Mouse (Mus musculus) hindbrain, embryonic 15.5 days (tissue): Measurements from ENCODE around the gene Zfp750. TPM values are rescaled to one million over a fixed set of nuclear protein-coding genes. Genes with fewer than 3 reads are reported as not detected.
A peak's percentile ranks its signal among the peaks of the same experiment; 100 is the strongest.

Experiments
- ATAC-seq: fragments of 200-750 bp; cut with Nextera tagmentation; 2 replicates; pipeline ENCODE4 v1.8.0; 2017; ENCODE audit warnings: low read depth, moderate number of reproducible peaks, moderate TSS enrichment; ENCODE audit not compliant: low FRiP score
- H3K27ac ChIP-seq: fragments of 300-500 bp; sonication (generic); replicated peaks from 2 replicates; pipeline ENCODE4 v1.5.1; 2015; ENCODE audit warnings: mild to moderate bottlenecking, inconsistent platforms
- H3K27me3 ChIP-seq: fragments of 300-500 bp; sonication (generic); 2 replicates; pipeline ENCODE4 v1.6.1; 2015; ENCODE audit warnings: control low read depth, inconsistent platforms
- H3K36me3 ChIP-seq: fragments of 300-500 bp; sonication (generic); 2 replicates; pipeline ENCODE4 v1.6.1; 2015; ENCODE audit warnings: control low read depth, inconsistent platforms
- H3K4me1 ChIP-seq: fragments of 300-500 bp; sonication (generic); replicated peaks from 2 replicates; pipeline ENCODE4 v1.6.1; 2015; ENCODE audit warnings: control low read depth, inconsistent platforms
- H3K4me2 ChIP-seq: fragments of 300-500 bp; sonication (generic); 2 replicates; pipeline ENCODE4 v1.6.1; 2015; ENCODE audit warnings: moderate library complexity, mild to moderate bottlenecking, inconsistent platforms
- H3K4me3 ChIP-seq: fragments of 300-500 bp; sonication (generic); 2 replicates; pipeline ENCODE4 v1.5.1; 2015; ENCODE audit warnings: mild to moderate bottlenecking, inconsistent platforms
- H3K9ac ChIP-seq: fragments of 300-500 bp; sonication (generic); 2 replicates; pipeline ENCODE4 v1.6.1; 2015; ENCODE audit warnings: inconsistent platforms
- H3K9me3 ChIP-seq: fragments of 300-500 bp; sonication (generic); 2 replicates; pipeline ENCODE4 v1.6.1; 2016; ENCODE audit warnings: control low read depth, inconsistent platforms
- WGBS: fragments of 180-500 bp; shearing (Covaris S2); methylation state at CpG from one replicate; pipeline ENCODE4 v1.1.7; 2015; 5-methylcytosine and 5-hydroxymethylcytosine counted together
- polyA plus RNA-seq: library from polyadenylated mRNA; unstranded; fragments of >200 nt; fragmentation: Nextera tagmentation; extraction: Ambion mirVana; gene quantifications from 2 replicates; pipeline ENCODE4 v1.2.1, GENCODE M21; 2015

Zfp750 gene
- polyA plus RNA-seq, 1 experiment from 2014 or later = 0.40 TPM

DNA sequence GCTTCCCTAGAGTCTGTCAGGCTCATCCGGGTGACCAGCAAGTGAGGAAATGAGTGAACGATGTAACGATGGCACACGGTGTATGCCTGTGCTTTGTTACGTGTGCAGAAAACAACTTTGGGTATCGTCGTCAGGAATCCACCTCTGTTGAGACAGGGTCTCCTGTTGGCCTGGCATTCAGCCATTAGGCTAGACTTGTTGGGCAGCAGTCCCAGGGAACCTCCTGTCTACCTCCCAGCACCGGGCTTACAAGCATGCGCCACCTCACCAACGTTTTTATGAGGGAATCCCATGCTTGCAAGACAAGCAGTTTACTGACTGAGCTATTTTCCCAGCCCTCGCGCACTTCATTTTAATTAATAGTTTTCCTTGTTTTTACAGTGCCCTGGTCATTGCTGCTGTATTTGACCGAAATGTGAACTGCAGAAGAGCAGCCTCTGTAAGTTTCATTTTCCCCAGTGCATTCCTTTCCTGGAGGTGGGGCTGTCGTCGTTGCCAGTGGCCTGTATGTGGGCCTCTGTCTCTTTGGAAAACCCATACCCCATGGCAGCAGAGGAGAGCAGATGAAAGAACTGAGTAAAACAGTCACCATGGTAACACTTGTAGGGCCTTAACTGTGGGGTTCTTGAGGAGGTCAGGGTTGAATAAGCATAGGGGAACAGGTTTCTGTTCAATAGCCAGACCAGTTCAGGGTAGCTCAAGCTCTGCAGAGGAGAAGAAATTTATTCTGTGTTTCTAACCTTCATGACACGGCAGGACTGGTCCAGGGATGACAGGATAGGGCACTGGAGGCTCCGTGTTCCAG lies 30.9 kb upstream of the Zfp750 start:
- peak; percentile 54; the same call in 1 of the 2 replicates for ATAC-seq
- Histone ChIP-seq H3K27me3 (no peaks in the 10 kb centered on the region), H3K9ac (no peak overlapping the region), H3K4me3 (no peak overlapping the region), H3K4me2 (0 out of 2 replicates have a peak overlapping the region, but pooled peaks have one; percentile 1), H3K4me1 (peaks cover 36% of the 10 kb centered on the region), H3K27ac (peak overlapping the region; percentile 55), H3K9me3 (no peaks in the 10 kb centered on the region), H3K36me3 (no peaks in the 10 kb centered on the region)
- WGBS = 37% methylated on average over 17 of the region's 17 CpGs

DNA sequence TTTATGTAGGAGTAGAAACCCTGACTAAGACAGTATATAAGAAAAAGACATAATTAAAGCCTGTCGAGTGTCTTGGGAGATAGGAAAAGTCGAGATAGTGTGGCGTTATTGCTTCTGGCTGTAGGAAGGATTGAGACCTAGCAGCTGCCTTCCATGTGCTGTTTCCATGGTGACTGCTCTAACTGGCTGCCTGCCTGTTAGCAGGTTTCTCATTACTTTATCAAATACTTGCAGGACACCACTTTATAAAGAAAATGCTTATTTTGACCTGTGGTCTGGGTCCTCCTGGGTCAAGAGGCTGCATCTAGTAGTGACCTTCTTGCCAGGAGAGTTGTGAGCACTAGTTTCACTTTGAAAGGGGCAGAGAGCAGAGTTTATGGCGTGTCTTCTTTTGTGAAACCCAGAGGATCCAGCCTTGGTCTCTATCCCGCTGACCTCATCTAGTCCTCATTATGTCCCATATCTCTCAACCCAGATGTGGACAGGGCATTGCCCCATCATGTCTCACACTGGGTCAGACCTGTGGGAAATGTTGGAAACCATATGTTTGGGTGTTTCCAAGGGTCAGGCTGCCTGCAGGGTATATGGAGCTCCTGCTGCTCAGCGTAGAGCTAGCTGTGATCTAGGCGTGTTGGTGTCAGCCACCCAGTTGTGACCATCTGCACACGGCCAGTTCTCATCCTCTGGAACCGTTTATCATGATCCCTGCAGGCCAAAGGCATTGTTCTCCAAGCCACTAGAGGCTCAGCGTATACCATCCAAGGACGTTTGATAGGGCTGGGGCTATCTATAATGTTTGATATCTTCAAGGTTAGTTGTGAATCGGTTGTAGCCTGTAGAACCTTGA lies 30.1 kb upstream of the Zfp750 start:
- Histone ChIP-seq H3K9ac (no peak overlapping the region), H3K36me3 (no peaks in the 10 kb centered on the region), H3K4me2 (no peak overlapping the region), H3K27ac (peak overlapping the region; percentile 55), H3K27me3 (no peaks in the 10 kb centered on the region), H3K4me3 (no peak overlapping the region), H3K9me3 (no peaks in the 10 kb centered on the region), H3K4me1 (peaks cover 36% of the 10 kb centered on the region)
- peak; percentile 28; the same call in 1 of the 2 replicates for ATAC-seq
- 42% methylated on average over 12 of the region's 12 CpGs for WGBS

DNA sequence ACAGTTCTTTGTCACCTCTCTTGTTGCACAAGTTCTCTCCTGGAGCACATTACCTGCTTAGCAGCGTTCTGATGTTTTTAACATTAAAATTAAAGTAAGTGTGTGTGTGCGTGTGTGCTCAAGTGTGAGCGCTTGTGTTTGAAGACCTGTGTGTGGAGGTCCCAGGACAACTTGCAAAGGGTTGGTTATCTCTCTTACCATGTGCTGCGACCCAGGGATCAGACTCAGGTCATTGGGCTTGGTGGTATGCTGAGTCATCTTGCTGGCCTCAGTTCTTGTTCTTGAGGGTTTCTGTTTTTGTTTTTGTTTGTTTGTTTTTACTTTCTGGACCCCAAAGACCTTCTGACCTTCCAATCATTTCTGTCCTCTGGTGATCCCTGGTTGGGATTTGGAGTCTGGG lies 28.8 kb upstream of the Zfp750 start:
- no peak overlapping the region for H3K27ac ChIP-seq
- no peak for ATAC-seq
- peaks cover 36% of the 10 kb centered on the region for H3K4me1 ChIP-seq
- no peaks in the 10 kb centered on the region for H3K27me3 ChIP-seq
- no peaks in the 10 kb centered on the region for H3K36me3 ChIP-seq
- H3K4me3 ChIP-seq = no peak overlapping the region
- no peak overlapping the region for H3K4me2 ChIP-seq
- H3K9ac ChIP-seq = no peak overlapping the region
- WGBS = 95% methylated on average over 4 of the region's 4 CpGs
- no peaks in the 10 kb centered on the region for H3K9me3 ChIP-seq

DNA sequence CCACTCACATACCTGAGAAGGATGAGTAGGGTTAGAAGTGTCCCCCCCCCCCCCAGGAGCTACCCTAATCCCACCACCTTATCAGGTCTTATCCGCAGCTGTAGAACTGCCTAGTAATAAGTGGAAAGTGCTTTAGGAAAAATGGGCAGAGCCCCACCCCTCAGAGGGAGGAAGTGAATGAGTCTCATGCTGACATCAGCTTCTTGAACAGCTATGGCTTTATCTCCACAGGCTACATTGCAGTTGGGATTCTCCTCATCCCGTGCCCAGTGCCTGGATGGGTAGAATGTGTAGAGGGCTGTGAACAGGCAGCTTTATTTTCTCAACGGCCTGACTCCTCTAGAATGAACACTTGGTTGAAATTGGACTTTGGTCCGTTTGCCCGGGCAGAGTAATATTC lies 28.1 kb upstream of the Zfp750 start:
- Histone ChIP-seq H3K9me3 (no peaks in the 10 kb centered on the region), H3K4me3 (no peak overlapping the region), H3K36me3 (no peaks in the 10 kb centered on the region), H3K27ac (no peak overlapping the region), H3K9ac (no peak overlapping the region), H3K27me3 (no peaks in the 10 kb centered on the region), H3K4me2 (no peak overlapping the region), H3K4me1 (peaks cover 35% of the 10 kb centered on the region)
- 91% methylated on average over 5 of the region's 5 CpGs for WGBS
- ATAC-seq = no peak

DNA sequence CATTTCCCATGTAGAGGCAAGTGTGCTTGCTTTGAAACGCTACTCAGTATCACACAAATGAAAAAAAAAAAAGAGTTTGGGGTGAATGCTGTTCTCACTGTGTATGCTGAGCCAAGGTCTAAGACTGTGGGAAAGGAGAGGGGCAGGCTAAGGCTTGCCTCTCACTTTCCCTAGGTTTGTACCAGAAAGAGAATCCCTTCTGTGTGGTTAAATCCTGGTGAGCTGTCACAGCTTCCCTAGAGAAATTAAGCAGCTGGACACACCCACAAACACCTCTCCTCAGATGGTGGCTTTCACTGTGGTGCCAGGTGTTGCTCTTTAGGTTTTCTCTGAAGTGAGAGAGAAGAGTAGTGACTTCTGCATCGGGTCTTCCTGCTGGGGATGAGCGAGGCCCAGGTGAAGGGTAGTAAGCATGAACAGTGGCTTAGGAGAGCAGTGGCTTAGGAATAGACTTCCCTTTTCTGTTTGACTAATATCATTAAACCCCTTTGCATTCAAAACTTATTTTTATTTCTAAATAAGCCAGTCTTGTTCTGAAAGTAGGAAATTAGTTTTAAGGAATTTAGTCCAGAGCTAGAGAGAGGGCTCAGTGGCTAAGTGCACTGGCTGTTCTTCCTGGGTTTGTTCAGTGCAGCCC lies 26.4 kb upstream of the Zfp750 start:
- H3K27me3 ChIP-seq = no peaks in the 10 kb centered on the region
- H3K4me2 ChIP-seq = no peak overlapping the region
- no peak overlapping the region for H3K4me3 ChIP-seq
- no peaks in the 10 kb centered on the region for H3K9me3 ChIP-seq
- WGBS = 90% methylated on average over 3 of the region's 3 CpGs
- H3K27ac ChIP-seq = no peak overlapping the region
- no peak overlapping the region for H3K9ac ChIP-seq
- no peak for ATAC-seq
- 0 out of 2 replicates have a peak, but pooled peaks cover 3% of the 10 kb centered on the region for H3K36me3 ChIP-seq
- peaks cover 23% of the 10 kb centered on the region for H3K4me1 ChIP-seq

DNA sequence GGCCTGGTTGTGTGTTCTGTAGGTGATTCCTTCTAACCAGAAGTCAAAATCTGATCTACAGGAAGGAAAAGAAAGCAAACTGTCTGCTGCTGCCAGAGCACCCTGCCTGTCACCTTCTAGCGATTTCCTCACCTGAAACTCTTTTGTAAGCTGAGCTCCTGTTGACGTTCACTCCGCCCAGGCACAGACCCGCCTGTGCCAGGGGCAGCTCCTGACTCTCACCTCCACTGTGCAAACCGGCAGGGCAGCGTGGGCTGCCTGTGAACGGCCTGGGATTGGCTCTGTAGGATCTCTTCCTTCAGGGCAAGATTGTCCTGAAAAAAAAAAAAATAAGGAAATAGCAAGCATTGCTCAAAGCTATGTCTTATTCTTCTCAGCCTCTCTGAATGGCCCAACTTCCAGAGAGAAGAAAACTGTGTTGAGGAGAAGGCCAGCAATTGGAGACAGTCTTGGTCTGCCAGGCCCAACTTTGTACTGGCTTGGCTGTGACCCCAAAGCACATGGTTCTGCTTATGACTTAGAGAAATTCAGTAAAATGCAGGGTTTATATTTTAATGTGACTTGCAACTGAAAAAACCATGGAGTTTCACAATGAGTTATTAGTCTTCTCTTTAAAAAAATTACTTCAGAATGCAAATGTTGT lies 25.7 kb upstream of the Zfp750 start:
- no peaks in the 10 kb centered on the region for H3K9me3 ChIP-seq
- H3K4me1 ChIP-seq = peaks cover 16% of the 10 kb centered on the region
- 90% methylated on average over 7 of the region's 7 CpGs for WGBS
- no peak overlapping the region for H3K27ac ChIP-seq
- no peak overlapping the region for H3K4me3 ChIP-seq
- no peak for ATAC-seq
- H3K4me2 ChIP-seq = no peak overlapping the region
- H3K36me3 ChIP-seq = 0 out of 2 replicates have a peak, but pooled peaks cover 3% of the 10 kb centered on the region
- H3K9ac ChIP-seq = no peak overlapping the region
- no peaks in the 10 kb centered on the region for H3K27me3 ChIP-seq

DNA sequence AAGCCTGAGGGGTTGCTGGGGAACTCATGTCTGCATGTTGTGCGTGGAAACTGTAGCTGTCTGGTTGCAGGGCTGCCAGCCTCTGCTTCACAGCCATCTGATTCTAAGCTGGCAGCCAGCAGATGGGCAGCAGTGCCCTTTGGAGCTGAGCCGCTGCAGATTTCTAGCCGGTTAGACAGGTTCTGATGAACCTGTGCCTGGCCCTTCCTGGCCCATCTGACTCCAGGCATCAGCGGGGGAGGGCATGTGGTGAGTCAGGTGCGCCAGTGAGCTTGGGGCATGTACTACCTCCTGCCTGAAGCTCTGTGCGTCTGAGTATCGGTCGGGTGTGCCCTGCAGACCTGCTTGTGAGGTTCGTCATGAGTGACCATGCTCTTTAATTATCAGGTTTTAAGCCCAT lies 24.8 kb upstream of the Zfp750 start:
- H3K4me2 ChIP-seq = no peak overlapping the region
- H3K9ac ChIP-seq = no peak overlapping the region
- 0 out of 2 replicates have a peak, but pooled peaks cover 3% of the 10 kb centered on the region for H3K36me3 ChIP-seq
- H3K9me3 ChIP-seq = no peaks in the 10 kb centered on the region
- H3K27ac ChIP-seq = no peak overlapping the region
- ATAC-seq = no peak
- no peak overlapping the region for H3K4me3 ChIP-seq
- no peaks in the 10 kb centered on the region for H3K27me3 ChIP-seq
- peaks cover 7% of the 10 kb centered on the region for H3K4me1 ChIP-seq
- WGBS = 84% methylated on average over 9 of the region's 9 CpGs

DNA sequence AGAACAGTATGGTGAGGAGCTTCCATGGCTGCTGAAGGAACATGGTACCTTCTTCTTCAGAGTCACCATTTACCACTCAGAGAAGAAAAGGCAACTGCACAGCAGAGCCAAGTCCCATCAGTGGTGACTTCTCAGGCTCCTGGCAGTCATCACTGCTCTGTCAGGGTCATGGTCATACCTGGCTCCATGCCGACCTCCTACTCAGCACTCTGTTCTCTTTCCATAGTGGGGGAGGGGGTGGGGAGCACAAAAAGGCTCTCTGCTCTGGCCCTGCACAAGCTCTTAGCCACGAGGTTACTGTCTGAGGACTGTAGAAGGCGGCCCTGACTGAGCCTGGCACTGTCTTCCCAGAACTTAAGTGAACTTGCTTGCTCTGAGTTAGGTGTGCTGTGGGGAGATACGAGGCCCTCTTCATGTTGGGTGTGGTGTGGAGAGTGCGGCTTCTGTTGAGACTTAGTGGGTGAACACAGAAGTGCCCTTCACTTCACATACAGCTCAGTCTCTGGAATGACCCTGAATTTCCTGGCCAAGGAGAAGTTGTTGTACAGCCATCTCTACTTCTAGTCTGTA lies 24.2 kb upstream of the Zfp750 start:
- 92% methylated on average over 5 of the region's 5 CpGs for WGBS
- no peak overlapping the region for H3K9ac ChIP-seq
- H3K4me3 ChIP-seq = no peak overlapping the region
- peaks cover 3% of the 10 kb centered on the region; the same call in 1 of the 2 replicates for H3K4me1 ChIP-seq
- H3K27ac ChIP-seq = no peak overlapping the region
- ATAC-seq = no peak
- H3K27me3 ChIP-seq = no peaks in the 10 kb centered on the region
- H3K9me3 ChIP-seq = no peaks in the 10 kb centered on the region
- H3K4me2 ChIP-seq = no peak overlapping the region
- 0 out of 2 replicates have a peak, but pooled peaks cover 3% of the 10 kb centered on the region for H3K36me3 ChIP-seq

DNA sequence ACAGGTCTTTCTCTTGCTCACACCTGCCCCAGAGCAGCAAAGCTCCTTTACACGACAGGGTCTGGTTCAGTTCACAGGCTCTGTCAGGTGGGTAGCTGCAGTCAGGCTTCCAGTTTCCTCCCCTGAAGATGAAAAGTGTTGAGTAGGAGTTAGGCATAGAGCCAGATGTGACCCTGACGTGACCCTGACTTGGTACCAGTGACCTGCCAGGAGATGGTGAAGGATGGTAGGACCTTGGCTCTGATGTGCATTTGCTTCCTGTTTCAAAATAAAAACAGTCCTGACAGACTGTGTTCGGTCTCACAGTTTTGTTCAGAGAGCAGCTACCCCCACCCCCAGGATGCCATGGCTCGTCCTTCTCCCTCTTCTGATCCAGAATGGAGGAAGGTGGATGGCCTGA lies 23.3 kb upstream of the Zfp750 start:
- no peak overlapping the region for H3K4me2 ChIP-seq
- H3K9ac ChIP-seq = no peak overlapping the region
- ATAC-seq = no peak
- 0 out of 2 replicates have a peak, but pooled peaks cover 3% of the 10 kb centered on the region for H3K36me3 ChIP-seq
- H3K27me3 ChIP-seq = no peaks in the 10 kb centered on the region
- H3K27ac ChIP-seq = no peak overlapping the region
- whole genome bisulfite sequencing = 95% methylated on average over 4 of the region's 4 CpGs
- no peaks in the 10 kb centered on the region for H3K4me1 ChIP-seq
- H3K4me3 ChIP-seq = no peak overlapping the region
- H3K9me3 ChIP-seq = no peaks in the 10 kb centered on the region

DNA sequence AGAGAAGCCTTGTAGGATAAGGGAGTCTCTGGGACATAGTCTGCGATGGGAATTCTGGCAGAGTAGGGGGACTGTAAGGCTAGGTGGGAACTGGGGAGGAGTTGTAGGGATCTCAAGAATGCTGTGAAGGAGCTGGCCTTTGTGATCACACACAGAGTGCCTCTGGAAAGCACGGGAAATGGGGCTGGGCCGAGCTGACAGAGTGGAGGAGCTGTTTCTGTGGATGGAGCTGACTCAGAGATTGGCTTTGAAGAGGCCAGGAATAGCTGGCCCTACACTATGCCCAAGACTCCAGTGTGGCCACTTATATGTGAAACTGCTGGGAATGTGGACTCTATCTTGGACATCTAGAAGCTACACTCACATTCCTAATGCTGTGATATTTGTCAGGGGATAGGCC lies 17.4 kb upstream of the Zfp750 start:
- 54% methylated on average over 3 of the region's 3 CpGs for WGBS
- H3K27me3 ChIP-seq = no peaks in the 10 kb centered on the region
- H3K4me3 ChIP-seq = no peak overlapping the region
- H3K4me2 ChIP-seq = no peak overlapping the region
- ATAC-seq = no peak
- H3K9me3 ChIP-seq = no peaks in the 10 kb centered on the region
- no peaks in the 10 kb centered on the region for H3K4me1 ChIP-seq
- no peak overlapping the region for H3K27ac ChIP-seq
- 0 out of 2 replicates have a peak, but pooled peaks cover 3% of the 10 kb centered on the region for H3K36me3 ChIP-seq
- H3K9ac ChIP-seq = no peak overlapping the region

DNA sequence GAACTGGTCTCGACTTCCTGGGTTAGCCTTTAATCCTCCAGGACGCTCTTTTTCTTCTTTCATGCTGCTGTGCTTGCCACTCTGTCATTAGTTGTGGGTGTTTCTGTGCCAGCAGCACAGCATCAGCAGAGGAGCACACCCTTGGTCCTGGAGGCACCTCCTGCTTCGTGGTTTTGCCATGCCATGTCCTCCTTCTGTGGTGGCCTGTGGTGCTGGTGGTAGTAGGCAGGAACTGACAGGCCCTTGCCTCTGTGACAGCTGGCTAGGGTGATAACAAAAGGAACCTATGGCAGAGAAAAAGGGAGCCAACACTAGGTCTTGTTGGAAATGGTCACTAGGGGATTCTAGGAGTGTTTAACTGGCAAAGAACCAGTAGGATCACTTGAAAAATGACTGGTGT lies 10.6 kb upstream of the Zfp750 start:
- H3K4me3 ChIP-seq = no peak overlapping the region
- no peaks in the 10 kb centered on the region for H3K4me1 ChIP-seq
- H3K27ac ChIP-seq = no peak overlapping the region
- H3K36me3 ChIP-seq = no peaks in the 10 kb centered on the region
- no peaks in the 10 kb centered on the region for H3K9me3 ChIP-seq
- no peak overlapping the region for H3K4me2 ChIP-seq
- ATAC-seq = no peak
- H3K9ac ChIP-seq = no peak overlapping the region
- H3K27me3 ChIP-seq = no peaks in the 10 kb centered on the region
- 97% methylated on average over 3 of the region's 3 CpGs for WGBS
